Mouse (Mus musculus) left cerebral cortex, adult 2 months (tissue): ENCODE measurements around the gene Cd8b1. TPM values are rescaled to one million over a fixed set of nuclear protein-coding genes. Genes with fewer than 3 reads are reported as not detected.

Experiments
- DNase-seq, 2 experiments: peaks; one replicate each; pipeline ENCODE4 v3.0.0; 2021 to 2022; ENCODE audit warnings: low spot score in 2 of 2, mixed read lengths in 1 of 2; ENCODE audit errors: extremely low spot score in 1 of 2
- H3K27ac ChIP-seq: fragments of 200-600 bp; 2 replicates; pipeline ENCODE4 v1.8.1; 2022
- H3K4me3 ChIP-seq: fragments of 200-600 bp; 2 replicates; pipeline ENCODE4 v1.8.1; 2022
- CTCF ChIP-seq: fragments of 200-600 bp; IDR thresholded peaks from 2 replicates; pipeline ENCODE4 v1.8.1; 2022; ENCODE audit warnings: antibody characterized with exemption, mild to moderate bottlenecking, moderate library complexity
- intact Hi-C: fragments of 180-260 bp; cut with DNase I; formaldehyde crosslinking; loops from one replicate; pipeline ENCODE4 v1.15.1; 2025
- total RNA-seq, 2 experiments: library from RNA; stranded (reverse); gene quantifications; 2 replicates each; pipeline ENCODE4 v1.2.3; 2021

The Cd8b1 gene
- total RNA-seq, 2 experiments from 2014 or later = not detected

DNA sequence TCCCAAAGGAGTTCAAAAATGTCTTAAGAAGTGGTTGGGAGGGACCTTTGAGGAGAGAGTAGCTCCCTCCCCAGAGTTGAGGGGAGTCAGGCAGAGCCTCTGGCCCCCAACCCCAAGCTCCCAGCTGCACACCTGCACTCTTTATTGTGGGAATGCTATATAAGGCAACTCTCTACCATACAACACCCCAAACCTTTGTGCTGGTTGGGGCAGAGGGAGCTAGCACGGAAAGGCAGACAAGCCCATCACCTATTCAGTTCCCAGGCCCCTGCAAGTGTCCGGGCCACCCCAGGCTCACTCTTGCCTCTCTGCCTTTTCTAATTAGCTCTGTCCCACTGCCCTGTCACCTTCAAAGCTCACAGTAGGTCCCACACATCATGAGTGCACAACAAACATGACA lies 31.1 kb downstream of the Cd8b1 start:
- intact Hi-C loops = no loop called here
- no peak overlapping the region for H3K4me3 ChIP-seq
- TF ChIP-seq CTCF = no peak
- DNase-seq = no peak
- no peak overlapping the region for H3K27ac ChIP-seq

DNA sequence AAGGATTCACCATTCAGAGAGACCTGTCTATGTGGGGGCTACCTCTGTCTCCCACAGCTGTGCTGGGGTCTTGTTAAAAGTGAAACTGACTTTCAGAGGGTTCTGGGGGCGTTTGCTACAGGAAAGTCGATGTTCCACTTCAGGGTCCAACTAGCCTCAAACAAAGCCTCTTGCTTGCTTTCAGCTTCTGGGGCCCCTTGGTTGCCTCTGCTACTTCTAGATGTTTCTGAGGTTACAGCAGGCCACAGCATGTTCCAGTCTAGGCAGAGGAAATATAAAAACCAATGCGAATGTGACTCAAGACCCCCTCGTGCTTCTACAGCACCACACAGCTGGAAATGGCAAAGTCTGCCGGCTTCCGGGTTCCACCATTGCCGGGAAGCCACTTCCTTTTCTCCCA lies 34.9 kb downstream of the Cd8b1 start:
- no peak overlapping the region for H3K4me3 ChIP-seq
- intact Hi-C loops = no loop called here
- DNase-seq = no peak
- TF ChIP-seq CTCF = no peak
- H3K27ac ChIP-seq = no peak overlapping the region

DNA sequence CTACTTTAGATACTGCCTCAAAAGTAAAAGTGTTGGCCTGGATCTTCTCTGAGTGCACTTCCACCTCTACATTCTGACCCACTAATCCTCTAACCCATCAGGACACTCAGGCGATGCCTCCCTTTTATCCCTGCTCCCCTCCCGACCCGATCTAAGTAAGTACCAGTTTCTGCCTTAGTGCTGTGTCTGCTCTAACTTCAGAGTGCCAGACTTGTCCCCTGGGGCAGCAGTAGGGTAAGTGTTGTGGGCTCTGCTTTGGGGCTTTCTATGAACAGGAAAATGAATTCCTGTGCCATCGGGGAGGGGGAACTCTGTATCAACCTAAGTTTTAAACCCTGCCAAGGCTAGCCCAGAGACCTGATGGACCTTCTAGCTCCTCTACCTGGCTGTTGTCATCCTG lies 37.6 kb downstream of the Cd8b1 start:
- intact Hi-C loops = no loop called here
- no peak overlapping the region for H3K4me3 ChIP-seq
- no peak for DNase-seq
- no peak overlapping the region for H3K27ac ChIP-seq
- no peak for TF ChIP-seq CTCF

DNA sequence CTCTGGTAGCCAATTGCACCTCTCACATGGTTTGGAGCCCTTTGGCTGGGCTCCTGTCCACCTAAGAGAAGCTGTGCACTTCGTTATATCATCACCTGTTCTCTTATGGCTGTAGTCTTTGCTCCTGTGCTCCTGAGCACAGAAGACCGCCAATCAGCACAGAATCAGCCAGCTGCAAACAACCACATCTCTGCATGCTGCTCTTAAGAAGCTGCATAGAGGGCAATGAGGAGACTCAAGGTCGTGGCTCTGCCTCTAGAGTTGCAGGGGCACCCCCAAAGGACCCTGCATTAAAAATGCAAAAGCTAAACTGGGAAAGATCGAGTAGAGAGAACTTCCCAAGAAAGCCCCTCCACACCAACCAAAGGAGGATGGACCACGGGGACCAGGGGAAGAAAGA lies 38.2 kb downstream of the Cd8b1 start:
- no peak overlapping the region for H3K4me3 ChIP-seq
- intact Hi-C loops = no loop called here
- no peak for TF ChIP-seq CTCF
- DNase-seq = no peak
- no peak overlapping the region for H3K27ac ChIP-seq

DNA sequence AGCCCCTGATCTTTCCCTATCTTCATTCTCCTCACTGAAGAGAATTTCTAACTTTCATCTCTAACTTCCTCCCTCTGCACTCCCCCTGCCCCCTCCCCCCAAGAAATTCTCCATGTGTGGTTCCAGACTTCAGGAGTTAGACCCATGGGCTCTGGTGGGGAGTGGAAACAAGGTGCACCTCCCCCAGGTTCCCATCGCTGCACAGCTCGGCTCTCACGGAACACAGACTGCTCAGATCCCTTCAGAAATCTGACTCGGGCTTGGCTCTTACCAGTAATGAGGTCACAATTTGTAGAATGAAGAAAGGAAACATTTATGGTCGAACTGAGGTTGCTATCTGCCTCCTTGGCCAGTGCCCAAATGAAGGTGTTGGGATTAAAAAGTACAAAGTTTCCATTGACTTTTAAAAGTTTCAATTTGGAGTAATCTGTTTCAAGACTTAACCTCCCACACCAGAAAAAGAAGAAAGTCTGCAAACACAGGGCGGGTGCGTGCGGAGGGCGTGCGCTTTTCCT lies 38.6 kb downstream of the Cd8b1 start:
- H3K4me3 ChIP-seq = no peak overlapping the region
- intact Hi-C loops = no loop called here
- no peak for DNase-seq
- no peak overlapping the region for H3K27ac ChIP-seq
- no peak for TF ChIP-seq CTCF

DNA sequence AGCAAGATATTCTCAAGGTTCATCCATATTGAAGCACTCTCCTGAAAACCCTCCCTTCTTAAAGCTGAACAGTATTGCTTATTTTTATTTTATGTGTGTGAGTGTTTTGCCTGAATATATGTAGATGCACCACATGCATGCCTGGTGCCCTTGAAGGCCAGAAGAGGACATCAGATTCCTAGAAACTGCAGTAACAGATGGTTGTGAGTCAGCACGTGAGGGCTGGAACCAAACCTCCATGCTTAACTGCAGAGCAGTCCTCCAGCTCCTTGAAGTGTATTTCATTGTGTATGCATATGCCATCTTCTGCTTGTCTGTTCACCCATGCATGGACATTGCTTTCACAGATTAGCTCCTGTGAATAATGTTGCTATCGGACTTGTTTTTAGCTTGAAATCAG lies 41.4 kb downstream of the Cd8b1 start:
- TF ChIP-seq CTCF = no peak
- intact Hi-C loops = no loop called here
- no peak for DNase-seq
- no peak overlapping the region for H3K27ac ChIP-seq
- no peak overlapping the region for H3K4me3 ChIP-seq

DNA sequence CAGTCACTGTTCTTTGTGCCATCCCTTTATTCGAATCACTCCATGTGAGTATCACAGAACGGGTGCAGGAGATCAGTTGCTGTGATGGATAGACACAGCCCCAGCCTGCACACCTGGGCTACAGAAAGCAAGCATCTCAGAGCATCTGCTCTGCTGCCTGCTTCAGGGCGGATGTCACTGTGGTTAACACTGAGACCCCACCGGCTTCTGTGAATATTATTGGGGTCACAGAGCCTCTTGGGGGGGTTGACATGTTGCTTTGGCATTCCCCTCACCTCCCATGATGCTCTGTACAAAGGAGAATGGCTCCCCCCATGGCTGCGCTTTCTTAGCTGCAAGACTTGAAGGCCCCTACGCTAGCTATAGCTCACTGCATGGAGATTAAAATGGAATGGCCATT lies 46.8 kb downstream of the Cd8b1 start:
- no peak for DNase-seq
- no peak overlapping the region for H3K27ac ChIP-seq

DNA sequence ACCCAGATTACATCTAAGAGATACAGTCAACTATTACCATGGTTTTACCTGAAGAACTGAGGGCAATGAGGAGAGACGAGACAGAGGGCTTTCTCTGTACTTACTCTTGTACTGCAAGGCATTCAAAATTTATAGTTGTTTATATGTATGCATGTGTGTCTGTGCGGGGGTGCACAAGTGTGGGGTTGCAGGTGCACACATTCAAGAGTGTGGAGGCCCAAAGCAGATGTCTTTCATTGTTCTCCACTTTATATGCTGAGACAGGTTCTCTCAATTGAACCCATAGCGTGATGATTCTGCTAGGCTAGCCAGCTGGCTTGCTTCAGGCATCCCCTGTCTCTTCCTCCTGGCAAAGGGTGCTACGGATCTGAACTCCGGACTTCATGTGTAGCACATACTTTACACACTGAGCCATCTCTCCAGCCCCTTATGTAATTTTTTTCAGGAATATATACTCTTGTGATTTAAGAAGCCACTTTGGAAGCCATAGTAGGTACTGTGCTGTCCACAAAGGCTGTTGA lies 48.6 kb downstream of the Cd8b1 start:
- intact Hi-C loops = no loop called here
- H3K4me3 ChIP-seq = no peak overlapping the region
- no peak overlapping the region for H3K27ac ChIP-seq
- no peak for DNase-seq
- no peak for TF ChIP-seq CTCF

More for the DNA sequence above, 46.8 kb downstream of the Cd8b1 start:
- intact Hi-C loops = no loop called here
- no peak overlapping the region for H3K4me3 ChIP-seq
- TF ChIP-seq CTCF = no peak

DNA sequence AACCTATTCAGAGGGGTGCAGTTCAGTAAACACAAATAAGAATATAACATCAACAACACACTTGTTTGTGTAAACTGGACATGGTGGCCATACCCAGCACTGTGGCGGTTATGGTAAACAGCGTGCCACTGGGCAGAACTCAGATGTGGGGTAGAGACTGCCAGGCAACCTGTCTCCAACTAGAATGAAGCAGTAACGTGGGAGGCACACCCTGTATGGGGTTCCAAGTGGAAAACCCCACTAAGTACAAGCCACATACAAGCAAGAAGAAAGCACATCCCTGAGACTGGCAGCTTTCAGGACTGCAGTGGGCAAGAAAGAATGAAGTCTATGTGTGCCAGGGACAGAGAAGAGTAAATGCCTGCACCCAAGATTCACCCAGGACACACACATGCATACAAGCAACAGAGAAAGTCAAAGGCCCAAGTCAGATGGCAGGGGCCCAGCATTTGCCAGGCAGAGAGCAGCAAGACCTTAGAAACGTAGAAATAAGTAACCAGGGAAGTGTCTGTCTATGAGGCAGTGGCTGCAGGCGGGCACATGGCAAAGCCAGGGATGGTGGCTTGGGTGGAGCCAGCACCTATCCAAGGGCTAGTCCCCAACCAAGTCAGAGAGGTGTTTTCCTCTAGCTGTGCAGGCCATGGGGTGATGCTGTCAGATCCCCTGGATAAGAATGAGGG lies 49.6 kb downstream of the Cd8b1 start:
- intact Hi-C loops = no loop called here
- Histone ChIP-seq H3K4me3 (no peak overlapping the region), H3K27ac (no peak overlapping the region)
- no peak for DNase-seq
- no peak for TF ChIP-seq CTCF

DNA sequence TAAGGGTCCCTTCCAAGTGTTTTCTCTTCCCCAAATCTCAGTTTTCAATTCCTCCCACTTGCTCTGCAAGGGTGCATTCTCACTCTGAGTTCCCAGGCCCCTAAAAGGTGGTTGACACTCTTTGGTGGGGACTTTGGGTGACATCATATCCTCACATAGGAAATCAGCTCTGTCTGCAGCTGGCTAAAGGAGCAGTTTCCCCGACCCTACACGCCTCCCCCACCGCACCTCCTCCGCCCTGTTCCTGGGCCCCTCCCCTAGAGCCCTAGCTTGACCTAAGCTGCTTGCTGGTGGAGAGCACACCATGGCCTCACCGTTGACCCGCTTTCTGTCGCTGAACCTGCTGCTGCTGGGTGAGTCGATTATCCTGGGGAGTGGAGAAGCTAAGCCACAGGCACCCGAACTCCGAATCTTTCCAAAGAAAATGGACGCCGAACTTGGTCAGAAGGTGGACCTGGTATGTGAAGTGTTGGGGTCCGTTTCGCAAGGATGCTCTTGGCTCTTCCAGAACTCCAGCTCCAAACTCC lies 50.7 kb downstream of the Cd8b1 start, which contains the start of gene Cd8a:
TSS of gene Cd8a (plus strand) at position 179 of the 527 bp plus-strand sequence.
- Histone ChIP-seq H3K4me3 (no peak within 1 kb of the TSS), H3K27ac (no peak within 1 kb of the TSS)
- intact Hi-C loops = no loop called here
- no peak for DNase-seq
- TF ChIP-seq CTCF = no peak

DNA sequence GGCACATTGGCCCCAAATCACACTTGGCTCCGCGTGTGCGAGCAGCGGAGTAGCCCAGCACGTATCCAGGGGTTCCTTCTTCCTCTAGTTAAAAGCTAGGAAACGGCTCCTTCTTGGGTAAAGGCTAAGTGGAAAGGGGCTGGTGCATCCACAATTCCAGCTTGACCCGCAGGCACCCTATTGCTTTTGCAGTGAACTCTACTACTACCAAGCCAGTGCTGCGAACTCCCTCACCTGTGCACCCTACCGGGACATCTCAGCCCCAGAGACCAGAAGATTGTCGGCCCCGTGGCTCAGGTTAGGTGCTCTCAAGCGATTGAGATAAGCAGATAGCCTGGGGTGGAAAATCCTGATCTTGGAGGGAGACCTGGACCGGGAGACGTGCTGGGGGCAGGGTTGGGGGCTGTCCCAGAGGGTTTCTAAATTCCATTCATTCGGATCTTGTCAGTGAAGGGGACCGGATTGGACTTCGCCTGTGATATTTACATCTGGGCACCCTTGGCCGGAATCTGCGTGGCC lies 51.8 kb downstream of the Cd8b1 start:
- intact Hi-C loops = no loop called here
- no peak for TF ChIP-seq CTCF
- H3K4me3 ChIP-seq = no peak overlapping the region
- no peak for DNase-seq
- H3K27ac ChIP-seq = no peak overlapping the region

DNA sequence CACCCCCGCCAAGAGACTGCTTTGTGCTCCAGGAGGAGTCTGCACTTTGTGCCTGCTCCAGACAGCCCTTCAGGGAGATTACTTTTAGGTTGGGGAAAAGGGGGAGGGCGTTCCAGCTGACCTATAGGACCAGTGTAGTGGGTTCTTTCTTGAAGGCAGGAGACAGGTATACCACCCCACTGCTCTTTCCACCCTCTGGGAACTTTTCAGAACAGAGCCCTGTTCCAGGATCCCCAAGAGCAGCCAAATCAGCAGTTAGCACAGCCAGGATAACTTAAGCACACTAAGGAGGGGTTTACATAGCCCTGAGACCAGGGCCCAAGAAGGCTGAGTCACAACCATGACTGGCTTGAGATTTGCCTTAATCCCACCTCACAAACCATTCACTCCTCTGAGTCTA lies 52.3 kb downstream of the Cd8b1 start:
- intact Hi-C loops = no loop called here

More for the DNA sequence above, 52.3 kb downstream of the Cd8b1 start:
- Histone ChIP-seq H3K27ac (no peak overlapping the region), H3K4me3 (no peak overlapping the region)
- no peak for DNase-seq
- no peak for TF ChIP-seq CTCF
